Mouse (Mus musculus) stomach, postnatal 0 days (tissue): Measurements from ENCODE around the gene Clrn2. TPM values are rescaled to one million over a fixed set of nuclear protein-coding genes. Genes with fewer than 3 reads are reported as not detected.

Experiments
- ATAC-seq: fragments of 200-750 bp; cut with Nextera tagmentation; 2 replicates; pipeline ENCODE4 v1.8.0; 2017; ENCODE audit not compliant: low FRiP score, low TSS enrichment
- DNase-seq: peaks from one replicate; pipeline ENCODE4 v3.0.0-alpha.2; 2016; ENCODE audit warnings: low spot score
- H3K27ac ChIP-seq: fragments of 300-500 bp; sonication (generic); replicated peaks from 2 replicates; pipeline ENCODE4 v1.5.1; 2014; ENCODE audit warnings: mild to moderate bottlenecking, control low read depth
- H3K27me3 ChIP-seq: fragments of 300-500 bp; sonication (generic); 2 replicates; pipeline ENCODE4 v1.6.1; 2014; ENCODE audit warnings: low read length; ENCODE audit not compliant: control insufficient read depth, insufficient read depth
- H3K36me3 ChIP-seq: fragments of 300-500 bp; sonication (generic); 2 replicates; pipeline ENCODE4 v1.6.1; 2014; ENCODE audit warnings: low read length, mixed read lengths; ENCODE audit not compliant: control insufficient read depth, insufficient read depth
- H3K4me1 ChIP-seq: fragments of 300-500 bp; sonication (generic); replicated peaks from 2 replicates; pipeline ENCODE4 v1.6.1; 2014; ENCODE audit warnings: antibody characterized with exemption; ENCODE audit not compliant: control insufficient read depth, insufficient read depth
- H3K4me2 ChIP-seq: fragments of 300-500 bp; sonication (generic); replicated peaks from 2 replicates; pipeline ENCODE4 v1.6.1; 2014; ENCODE audit warnings: low read depth, mild to moderate bottlenecking, control low read depth, moderate library complexity
- H3K4me3 ChIP-seq: fragments of 300-500 bp; sonication (generic); 2 replicates; pipeline ENCODE4 v1.5.1; 2014; ENCODE audit warnings: low read depth, low read length, control low read depth
- H3K9ac ChIP-seq: fragments of 300-500 bp; sonication (generic); 2 replicates; pipeline ENCODE4 v1.6.1; 2014; ENCODE audit warnings: mild to moderate bottlenecking, low read length, control low read depth, mixed read lengths
- H3K9me3 ChIP-seq: fragments of 300-500 bp; sonication (generic); 2 replicates; pipeline ENCODE4 v1.6.1; 2016; ENCODE audit warnings: low read length; ENCODE audit not compliant: control insufficient read depth
- CTCF ChIP-seq: IDR thresholded peaks from 2 replicates; pipeline ENCODE4 v1.5.1; 2016; ENCODE audit warnings: antibody characterized with exemption, low read depth, mild to moderate bottlenecking, moderate library complexity
- EP300 ChIP-seq: optimal IDR thresholded peaks from 2 replicates; pipeline ENCODE3; 2016; ENCODE audit warnings: antibody characterized with exemption
- WGBS: fragments of 180-500 bp; shearing (Covaris S2); extraction: QIAGEN DNeasy Blood & Tissue Kit; methylation state at CpG from one replicate; pipeline ENCODE4 v1.1.7; 2014; 5-methylcytosine and 5-hydroxymethylcytosine counted together
- polyA plus RNA-seq: library from polyadenylated mRNA; unstranded; fragments of >200 nt; fragmentation: Nextera tagmentation; extraction: Ambion mirVana; gene quantifications from 2 replicates; pipeline ENCODE4 v1.2.1, GENCODE M21; 2015

Gene Clrn2
- polyA plus RNA-seq, 1 experiment from 2014 or later = not detected

DNA sequence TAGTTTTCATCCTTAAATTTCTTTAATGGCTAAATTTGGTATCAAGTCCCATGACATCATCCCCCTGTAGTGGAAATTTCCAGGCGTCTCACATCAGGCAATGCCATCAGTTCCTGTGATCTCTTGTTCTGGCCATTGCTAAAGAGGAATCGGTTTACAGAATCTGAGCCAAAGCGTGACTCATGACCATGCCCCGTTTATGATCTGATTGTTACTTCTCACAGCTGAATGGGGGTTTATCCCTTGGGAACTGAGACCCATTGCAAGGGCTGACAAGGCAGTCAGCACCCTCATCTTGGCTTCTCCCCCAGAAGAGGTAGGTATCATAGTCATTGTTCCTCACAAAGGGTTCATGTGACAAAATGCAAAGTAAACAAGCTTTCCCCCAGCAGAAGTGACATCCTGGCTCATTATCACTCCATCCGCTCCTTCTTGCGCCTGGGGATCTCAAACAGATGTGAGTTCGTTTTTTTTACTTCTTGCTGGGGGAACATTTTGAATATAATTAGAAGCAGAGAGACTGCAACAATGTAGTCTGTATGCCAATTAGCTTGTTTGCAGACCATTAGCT lies 19.4 kb downstream of the Clrn2 start:
- ATAC-seq (no peak), DNase-seq (no peak)
- WGBS = 28% methylated on average over 7 of the region's 7 CpGs
- Histone ChIP-seq H3K4me1 (no peaks in the 10 kb centered on the region), H3K27me3 (no peaks in the 10 kb centered on the region), H3K27ac (no peak overlapping the region), H3K4me2 (no peak overlapping the region), H3K9ac (no peak overlapping the region), H3K36me3 (no peaks in the 10 kb centered on the region), H3K9me3 (no peaks in the 10 kb centered on the region), H3K4me3 (no peak overlapping the region)
- no peak for TF ChIP-seq EP300
- no peak for TF ChIP-seq CTCF

DNA sequence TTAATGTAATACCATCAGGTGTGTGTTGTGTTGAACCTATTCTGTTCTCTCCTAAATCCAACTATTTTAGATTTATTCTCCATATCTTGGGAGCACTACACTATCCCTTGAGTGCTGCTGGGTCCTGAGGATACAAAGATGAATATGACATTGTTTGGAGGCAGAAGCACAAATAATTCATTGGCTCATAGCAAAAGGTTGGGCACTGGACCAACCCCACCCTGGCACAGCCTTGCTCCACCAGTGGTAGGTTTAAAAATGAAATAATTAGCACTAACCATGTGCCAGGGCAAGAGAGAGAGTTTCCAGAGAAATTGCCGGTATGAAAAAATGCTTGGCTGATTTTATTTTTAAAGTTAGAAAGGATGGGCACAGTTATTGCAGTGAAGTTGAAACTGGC lies 20.0 kb downstream of the Clrn2 start:
- no peak overlapping the region for H3K4me3 ChIP-seq
- TF ChIP-seq EP300 (no peak), CTCF (no peak)
- no peaks in the 10 kb centered on the region for H3K4me1 ChIP-seq
- H3K4me2 ChIP-seq = no peak overlapping the region
- H3K27me3 ChIP-seq = no peaks in the 10 kb centered on the region
- 79% methylated on average over 1 of the region's 1 CpGs for WGBS
- H3K9ac ChIP-seq = no peak overlapping the region
- no peak for ATAC-seq
- H3K36me3 ChIP-seq = no peaks in the 10 kb centered on the region
- DNase-seq = no peak
- H3K27ac ChIP-seq = no peak overlapping the region
- H3K9me3 ChIP-seq = no peaks in the 10 kb centered on the region

DNA sequence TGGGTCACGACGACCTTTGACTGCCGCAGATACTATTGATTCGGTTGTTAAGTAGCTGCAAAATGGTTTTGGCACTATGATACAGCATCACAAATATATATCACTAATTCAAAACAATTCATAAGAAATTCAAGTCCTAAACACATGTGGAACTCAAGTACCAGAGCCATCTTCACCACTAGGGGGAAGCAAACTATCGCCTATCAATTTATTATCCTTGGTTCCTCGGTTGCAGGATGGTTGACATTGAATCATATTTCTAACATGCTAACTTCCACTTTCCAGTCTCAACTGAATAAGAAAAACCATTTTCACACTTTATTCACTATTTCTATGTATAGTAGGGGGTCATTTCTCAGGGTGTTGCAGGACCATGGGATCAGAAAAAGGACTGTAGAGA lies 20.7 kb downstream of the Clrn2 start:
- WGBS = 27% methylated on average over 6 of the region's 6 CpGs
- Histone ChIP-seq H3K4me1 (no peaks in the 10 kb centered on the region), H3K36me3 (no peaks in the 10 kb centered on the region), H3K27ac (no peak overlapping the region), H3K27me3 (no peaks in the 10 kb centered on the region), H3K4me3 (no peak overlapping the region), H3K9ac (no peak overlapping the region), H3K9me3 (no peaks in the 10 kb centered on the region), H3K4me2 (no peak overlapping the region)
- ATAC-seq (0 out of 2 replicates have a peak, but pooled peaks have one; percentile 57), DNase-seq (no peak)
- TF ChIP-seq EP300 (no peak), CTCF (peak; percentile 93)

DNA sequence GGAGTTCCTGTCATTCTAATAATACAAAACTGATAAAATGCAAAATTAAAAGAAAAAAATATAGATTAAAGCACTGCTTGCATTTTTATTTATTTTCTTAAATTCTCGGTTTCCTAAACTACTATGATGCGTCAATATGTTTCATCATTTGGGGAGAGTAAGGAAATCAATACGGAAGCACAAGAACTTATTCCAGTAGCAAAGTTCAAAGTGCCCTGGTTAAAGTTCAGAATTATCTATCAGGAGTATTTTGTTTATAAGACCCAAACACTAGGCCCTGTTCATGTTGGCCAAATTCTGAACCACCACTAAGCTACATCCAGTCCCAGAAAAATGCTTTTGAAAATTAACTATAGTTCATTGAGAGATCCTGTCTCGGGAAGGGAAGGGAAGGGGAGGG lies 21.2 kb downstream of the Clrn2 start:
- no peak overlapping the region for H3K4me2 ChIP-seq
- H3K4me1 ChIP-seq = no peaks in the 10 kb centered on the region
- WGBS = 61% methylated on average over 4 of the region's 4 CpGs
- H3K9ac ChIP-seq = no peak overlapping the region
- no peaks in the 10 kb centered on the region for H3K27me3 ChIP-seq
- TF ChIP-seq CTCF (no peak), EP300 (no peak)
- no peak overlapping the region for H3K4me3 ChIP-seq
- ATAC-seq = no peak
- DNase-seq = no peak
- H3K9me3 ChIP-seq = no peaks in the 10 kb centered on the region
- no peak overlapping the region for H3K27ac ChIP-seq
- no peaks in the 10 kb centered on the region for H3K36me3 ChIP-seq

DNA sequence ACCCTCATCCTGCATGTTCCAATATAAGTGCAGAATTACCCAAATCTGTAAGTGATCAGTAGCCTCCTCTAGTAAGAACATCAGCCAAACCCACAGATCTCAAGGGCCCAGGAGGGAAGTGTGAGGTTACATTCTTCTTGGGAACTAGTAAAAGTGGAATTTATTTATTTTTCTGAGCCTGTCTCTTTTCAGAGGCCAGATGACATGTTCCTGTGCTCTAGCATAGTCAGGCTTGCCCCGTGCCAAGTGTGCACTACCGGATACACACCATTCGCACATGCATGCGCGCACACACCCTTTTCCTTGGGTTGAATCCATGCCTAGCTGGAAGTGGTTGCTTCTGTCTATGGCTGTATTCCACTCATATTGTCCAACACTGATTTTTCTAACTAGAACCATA lies 22.2 kb downstream of the Clrn2 start:
- TF ChIP-seq EP300 = no peak
- no peak overlapping the region for H3K9ac ChIP-seq
- H3K4me2 ChIP-seq = no peak overlapping the region
- H3K4me3 ChIP-seq = no peak overlapping the region
- no peaks in the 10 kb centered on the region for H3K9me3 ChIP-seq
- no peaks in the 10 kb centered on the region for H3K27me3 ChIP-seq
- no peak overlapping the region for H3K27ac ChIP-seq
- no peaks in the 10 kb centered on the region for H3K36me3 ChIP-seq
- no peaks in the 10 kb centered on the region for H3K4me1 ChIP-seq
- no peak for ATAC-seq
- 73% methylated on average over 5 of the region's 5 CpGs for WGBS
- DNase-seq = no peak

DNA sequence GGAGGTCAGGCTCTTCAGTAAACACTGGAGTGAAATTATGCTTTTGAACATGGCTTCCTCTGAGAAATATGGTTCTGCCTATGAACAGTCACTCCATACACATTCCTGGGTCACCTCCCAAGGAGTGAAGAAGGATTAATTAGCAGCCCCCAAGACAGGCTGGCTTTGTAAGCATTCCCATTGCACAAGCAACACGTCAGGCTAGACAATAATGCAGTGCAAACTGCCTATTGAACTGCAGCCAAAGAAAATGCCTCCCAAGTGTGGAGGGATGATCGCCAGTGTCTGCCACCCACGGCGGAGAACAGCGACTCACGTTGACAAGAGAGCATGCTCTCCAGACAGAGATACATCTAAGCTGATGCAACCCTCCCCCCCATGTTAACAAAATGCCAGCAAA lies 22.7 kb downstream of the Clrn2 start:
- H3K36me3 ChIP-seq = no peaks in the 10 kb centered on the region
- no peaks in the 10 kb centered on the region for H3K9me3 ChIP-seq
- no peaks in the 10 kb centered on the region for H3K27me3 ChIP-seq
- no peak overlapping the region for H3K4me3 ChIP-seq
- no peaks in the 10 kb centered on the region for H3K4me1 ChIP-seq
- H3K27ac ChIP-seq = no peak overlapping the region
- no peak overlapping the region for H3K4me2 ChIP-seq
- no peak for TF ChIP-seq CTCF
- TF ChIP-seq EP300 = no peak
- no peak overlapping the region for H3K9ac ChIP-seq
- 25% methylated on average over 6 of the region's 6 CpGs for whole genome bisulfite sequencing
- no peak for ATAC-seq
- no peak for DNase-seq
